Mouse (Mus musculus): Measurements from ENCODE around the gene Rad23a.

- TF ChIP-seq POLR2A (IDR thresholded peaks at IDR 0.05; ENCODE audit: borderline replicate concordance, extremely low read depth, insufficient read depth, insufficient read length, poor library complexity, severe bottlenecking) (peak; percentile 98), CTCF (IDR thresholded peaks at IDR 0.05; ENCODE audit: borderline replicate concordance, extremely low read depth, insufficient read depth, insufficient read length) (no peak)
Measured at GRCm38 (mm10) chr8:84846722-84847572, 6.5 kb upstream of the Rad23a start, which contains the start of gene Calr.
